ENCODE assay signal across 9 mouse cellular contexts in the genomic region with DNA sequence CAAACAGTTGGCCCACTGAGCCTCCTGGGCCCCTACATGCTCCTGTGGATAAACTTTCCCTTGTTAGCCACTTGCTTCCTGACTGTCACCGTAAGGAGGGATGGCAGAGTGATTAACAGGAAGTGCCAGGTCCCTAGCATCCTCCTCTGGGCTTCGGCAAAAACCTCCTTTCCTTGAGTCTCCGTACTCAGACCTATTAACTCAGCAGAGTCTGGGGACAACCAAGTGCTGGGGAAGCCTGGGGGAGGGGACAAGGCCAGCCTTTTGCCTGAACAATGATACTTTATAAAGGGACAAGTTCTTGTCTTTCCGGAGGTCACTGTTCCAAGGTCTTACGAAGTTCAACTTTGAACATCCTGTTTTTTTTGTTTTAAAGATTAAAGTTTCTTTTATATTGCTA. TPM values are rescaled to one million over a fixed set of nuclear protein-coding genes. Genes with fewer than 3 reads are reported as not detected.
DNase-seq lines count a peak whose midpoint lies in the region; ATAC-seq and TF ChIP-seq lines count a peak whose summit lies in the region.
"Had no signal": no experiment of that assay in that cellular context is flagged by ENCODE, and none has a peak within 500 bp of the region (broad histone marks: within the 10 kb centered on the region; RNA-seq: fewer than 3 reads in every experiment).

No protein-coding gene starts in this region.

- WGBS in limb, embryonic 13.5 days = 23% methylated on average over 5 of the region's 5 CpGs

- no peaks in the 10 kb centered on the region for H3K27me3 ChIP-seq in limb, embryonic 13.5 days

- no peak overlapping the region for H3K4me3 ChIP-seq in left cerebral cortex, adult 2 months
- no peak overlapping the region for H3K4me3 ChIP-seq in limb, embryonic 13.5 days

- no peak overlapping the region for H3K9ac ChIP-seq in limb, embryonic 13.5 days

- peak; percentile 43 to 46 for DNase-seq in cerebellum, postnatal 25 days
- DNase-seq in cerebellum, adult 9-11 months = no peak
- no peak for DNase-seq in left cerebral cortex, adult 2 months (ENCODE audit: extremely low spot score in 1 of 2, low spot score in 2 of 2)
- DNase-seq in left cerebral cortex, postnatal 14 days (ENCODE audit: low spot score in 2 of 2) = no peak
- peak; percentile 48 for DNase-seq in embryo, embryonic 10.5 days (ENCODE audit: low spot score)
- no peak for DNase-seq in left cerebral cortex, adult 9 months (ENCODE audit: low spot score in 2 of 2)
- DNase-seq in cerebellum, postnatal 4 days (ENCODE audit: low spot score in 2 of 2) = no peak
- DNase-seq: right cerebral cortex, postnatal 25 days had no signal

- intact Hi-C loops in left cerebral cortex, adult 2 months (cut with DNase I) = no loop called here
- intact Hi-C loops in left cerebral cortex, postnatal 14 days (cut with DNase I) = no loop called here

- H3K4me1 ChIP-seq in limb, embryonic 13.5 days = peaks cover 37% of the 10 kb centered on the region

- peaks cover 38% of the 10 kb centered on the region for H3K36me3 ChIP-seq in limb, embryonic 13.5 days

- TF ChIP-seq CTCF in left cerebral cortex, adult 2 months (IDR thresholded peaks at IDR 0.05) = no peak

- ATAC-seq in limb, embryonic 13.5 days (ENCODE audit: low FRiP score, low read depth) = no peak

- H3K4me2 ChIP-seq in limb, embryonic 13.5 days (replicated peaks) = no peak overlapping the region

- no peaks in the 10 kb centered on the region for H3K9me3 ChIP-seq in limb, embryonic 13.5 days

- peak overlapping the region; percentile 81 for H3K27ac ChIP-seq in left cerebral cortex, adult 2 months
- H3K27ac ChIP-seq in limb, embryonic 13.5 days = peak overlapping the region; percentile 33; the same call in 1 of the 2 replicates

RNA-seq across cellular contexts. Expression of gene Fnbp1, which starts 54.7 kb away (rescaled TPM):
- total RNA-seq in left cerebral cortex, adult 2 months (2021) = 100 to 1,000 TPM in 1 of 2 experiments, 10 to 100 TPM in 1; 85.8 to 101 TPM
- total RNA-seq in left cerebral cortex, postnatal 14 days (2021) = 10 to 100 TPM; 73.0 to 74.2 TPM
- 21.5 and 24.5 TPM in 2 replicates for polyA plus RNA-seq in limb, embryonic 13.5 days (2015; fragmentation: Nextera tagmentation; extraction: Ambion mirVana)

Comparison
In these comparisons a context has a peak if more than half of its experiments do, and no peak if none do; other contexts are left out.
1. DNase-seq: peak in cerebellum, postnatal 25 days (2 of 2) and embryo, embryonic 10.5 days (single experiment); none in cerebellum, adult 9-11 months (single experiment), left cerebral cortex, adult 2 months (0 of 2), left cerebral cortex, postnatal 14 days (0 of 2), left cerebral cortex, adult 9 months (0 of 2) and cerebellum, postnatal 4 days (0 of 2).